Mouse (Mus musculus): ENCODE results near the gene Slc30a2. TPM values are rescaled to one million over a fixed set of nuclear protein-coding genes. Genes with fewer than 3 reads are reported as not detected.
A peak's percentile ranks its signal among the peaks of the same experiment; 100 is the strongest.
"Not testable (repeated sequence)": the region's sequence is repeated elsewhere in the genome, so short reads cannot be mapped to it uniquely, and the experiment has no call there.

Gene Slc30a2
- total and polyA plus RNA-seq, 2 experiments from 2014 or later: 0.28 TPM; not detected in 1

GRCm38 (mm10) chr4:134379510-134379909 is 36.5 kb downstream of the Slc30a2 start:
- Histone ChIP-seq H3K9ac (no peak overlapping the region), H3K27ac (ENCODE audit: low read depth, low read length) (no peak overlapping the region), H3K9me3 (ENCODE audit: low read length) (no peaks in the 10 kb centered on the region), H3K4me3 (ENCODE audit: low read depth, low read length) (no peak overlapping the region), H3K4me2 (ENCODE audit: low read depth) (no peak overlapping the region), H3K4me1 (ENCODE audit: insufficient read depth) (no peaks in the 10 kb centered on the region), H3K36me3 (ENCODE audit: insufficient read depth) (no peaks in the 10 kb centered on the region), H3K27me3 (ENCODE audit: insufficient read depth, low read length) (no peaks in the 10 kb centered on the region)
- 88% methylated on average over 8 of the region's 8 CpGs for WGBS
- ATAC-seq (no peak), DNase-seq (no peak)
- TF ChIP-seq CTCF (IDR thresholded peaks at IDR 0.05; ENCODE audit: low read depth): no peak

- DNase-seq; H3K27ac ChIP-seq (ENCODE audit: low read depth, low read length); H3K9me3 ChIP-seq (ENCODE audit: low read length); ATAC-seq; H3K4me3 ChIP-seq (ENCODE audit: low read depth, low read length); H3K9ac ChIP-seq; H3K36me3 ChIP-seq (ENCODE audit: insufficient read depth); H3K4me1 ChIP-seq (ENCODE audit: insufficient read depth); H3K27me3 ChIP-seq (ENCODE audit: insufficient read depth, low read length); H3K4me2 ChIP-seq (ENCODE audit: low read depth): not testable (repeated sequence)
- 90% methylated on average over 2 of the region's 6 CpGs for WGBS
Measured at GRCm38 (mm10) chr4:134383750-134384149, 40.8 kb downstream of the Slc30a2 start, which contains the start of gene Extl1. Gene Extl1 (minus strand): TSS chr4:134383850.

- Histone ChIP-seq H3K4me1 (ENCODE audit: insufficient read depth) (no peaks in the 10 kb centered on the region), H3K27me3 (ENCODE audit: insufficient read depth, low read length) (no peaks in the 10 kb centered on the region), H3K4me2 (ENCODE audit: low read depth) (no peak overlapping the region), H3K36me3 (ENCODE audit: insufficient read depth) (no peaks in the 10 kb centered on the region), H3K9ac (no peak overlapping the region), H3K4me3 (ENCODE audit: low read depth, low read length) (no peak overlapping the region), H3K27ac (ENCODE audit: low read depth, low read length) (no peak overlapping the region), H3K9me3 (ENCODE audit: low read length) (no peaks in the 10 kb centered on the region)
- TF ChIP-seq CTCF (IDR thresholded peaks at IDR 0.05; ENCODE audit: low read depth): peak; percentile 34
- ATAC-seq (no peak), DNase-seq (no peak)
- 82% methylated on average over 6 of the region's 6 CpGs for WGBS
Measured at GRCm38 (mm10) chr4:134387268-134387667, 44.3 kb downstream of the Slc30a2 start.

GRCm38 (mm10) chr4:134388397-134388796 is 45.4 kb downstream of the Slc30a2 start:
- H3K9ac ChIP-seq: no peak overlapping the region
- H3K4me2 ChIP-seq (ENCODE audit: low read depth): no peak overlapping the region
- TF ChIP-seq CTCF (IDR thresholded peaks at IDR 0.05; ENCODE audit: low read depth): peak; percentile 71
- 10% methylated on average over 5 of the region's 5 CpGs for WGBS
- no peaks in the 10 kb centered on the region for H3K27me3 ChIP-seq (ENCODE audit: insufficient read depth, low read length)
- ATAC-seq: no peak; the same call in 1 of the 2 replicates
- peak; percentile 65 for DNase-seq
- H3K9me3 ChIP-seq (ENCODE audit: low read length): no peaks in the 10 kb centered on the region
- H3K36me3 ChIP-seq (ENCODE audit: insufficient read depth): no peaks in the 10 kb centered on the region
- H3K4me1 ChIP-seq (ENCODE audit: insufficient read depth): no peaks in the 10 kb centered on the region
- no peak overlapping the region for H3K27ac ChIP-seq (ENCODE audit: low read depth, low read length)
- no peak overlapping the region for H3K4me3 ChIP-seq (ENCODE audit: low read depth, low read length)

- peaks cover 4% of the 10 kb centered on the region; the same call in 1 of the 2 replicates for H3K4me1 ChIP-seq (ENCODE audit: insufficient read depth)
- no peak for DNase-seq
- 95% methylated on average over 1 of the region's 1 CpGs for WGBS
- no peak overlapping the region for H3K9ac ChIP-seq
- no peaks in the 10 kb centered on the region for H3K36me3 ChIP-seq (ENCODE audit: insufficient read depth)
- no peak overlapping the region for H3K27ac ChIP-seq (ENCODE audit: low read depth, low read length)
- no peak overlapping the region for H3K4me3 ChIP-seq (ENCODE audit: low read depth, low read length)
- H3K27me3 ChIP-seq (ENCODE audit: insufficient read depth, low read length): no peaks in the 10 kb centered on the region
- H3K9me3 ChIP-seq (ENCODE audit: low read length): no peaks in the 10 kb centered on the region
- no peak for ATAC-seq
- TF ChIP-seq CTCF (IDR thresholded peaks at IDR 0.05; ENCODE audit: low read depth): no peak
- no peak overlapping the region for H3K4me2 ChIP-seq (ENCODE audit: low read depth)
Measured at GRCm38 (mm10) chr4:134391636-134392035, 48.7 kb downstream of the Slc30a2 start.

GRCm38 (mm10) chr4:134392595-134392994 is 49.6 kb downstream of the Slc30a2 start:
- DNase-seq (peak; percentile 69), ATAC-seq (no peak; the same call in 1 of the 2 replicates)
- TF ChIP-seq CTCF (IDR thresholded peaks at IDR 0.05; ENCODE audit: low read depth): peak; percentile 19; the same call in 1 of the 2 replicates
- H3K27ac ChIP-seq (ENCODE audit: low read depth, low read length): peak overlapping the region; percentile 45; the same call in 1 of the 2 replicates
- WGBS: 7% methylated on average over 8 of the region's 8 CpGs
- no peaks in the 10 kb centered on the region for H3K36me3 ChIP-seq (ENCODE audit: insufficient read depth)
- H3K9me3 ChIP-seq (ENCODE audit: low read length): no peaks in the 10 kb centered on the region
- peaks cover 4% of the 10 kb centered on the region; the same call in 1 of the 2 replicates for H3K4me1 ChIP-seq (ENCODE audit: insufficient read depth)
- H3K9ac ChIP-seq: no peak overlapping the region
- H3K4me3 ChIP-seq (ENCODE audit: low read depth, low read length): no peak overlapping the region
- 0 out of 2 replicates have a peak overlapping the region, but pooled peaks have one; percentile 19 for H3K4me2 ChIP-seq (ENCODE audit: low read depth)
- no peaks in the 10 kb centered on the region for H3K27me3 ChIP-seq (ENCODE audit: insufficient read depth, low read length)

- peak; percentile 60 for TF ChIP-seq CTCF (IDR thresholded peaks at IDR 0.05; ENCODE audit: low read depth)
- Histone ChIP-seq H3K27ac (ENCODE audit: low read depth, low read length) (0 out of 2 replicates have a peak overlapping the region, but pooled peaks have one; percentile 1), H3K4me2 (ENCODE audit: low read depth) (no peak overlapping the region), H3K36me3 (ENCODE audit: insufficient read depth) (no peaks in the 10 kb centered on the region), H3K4me1 (ENCODE audit: insufficient read depth) (peaks cover 4% of the 10 kb centered on the region; the same call in 1 of the 2 replicates), H3K4me3 (ENCODE audit: low read depth, low read length) (no peak overlapping the region), H3K9me3 (ENCODE audit: low read length) (no peaks in the 10 kb centered on the region), H3K27me3 (ENCODE audit: insufficient read depth, low read length) (no peaks in the 10 kb centered on the region), H3K9ac (no peak overlapping the region)
- ATAC-seq (0 out of 2 replicates have a peak, but pooled peaks have one; percentile 15), DNase-seq (peak; percentile 65)
- 16% methylated on average over 12 of the region's 12 CpGs for WGBS
Measured at GRCm38 (mm10) chr4:134393026-134393425, 50.0 kb downstream of the Slc30a2 start.

Data from forebrain, postnatal 0 days (tissue).